Mouse (Mus musculus) G1E (cell line): Measurements from ENCODE around the gene Ehbp1. TPM values are rescaled to one million over a fixed set of nuclear protein-coding genes. Genes with fewer than 3 reads are reported as not detected.

Source experiments
- ATAC-seq: 2 replicates; pipeline ENCODE4 v1.8.0; 2016; ENCODE audit warnings: mild to moderate bottlenecking; ENCODE audit not compliant: insufficient number of reproducible peaks, poor library complexity, low FRiP score, severe bottlenecking; ENCODE audit errors: extremely low read depth
- DNase-seq: peaks from one replicate; pipeline ENCODE4 v3.0.0; 2012; ENCODE audit warnings: low spot score
- H3K27me3 ChIP-seq: 2 replicates; pipeline ENCODE4 v1.6.1; 2012; ENCODE audit warnings: mild to moderate bottlenecking, low read length, inconsistent platforms; ENCODE audit not compliant: insufficient read depth
- H3K36me3 ChIP-seq: replicated peaks from 2 replicates; pipeline ENCODE3; 2012; ENCODE audit warnings: mild to moderate bottlenecking, inconsistent platforms
- H3K4me1 ChIP-seq: 2 replicates; pipeline ENCODE4 v1.6.1; 2012; ENCODE audit warnings: low read depth, low read length, inconsistent platforms, mixed read lengths; ENCODE audit not compliant: insufficient read depth
- H3K4me3 ChIP-seq: 2 replicates; pipeline ENCODE4 v1.5.1; 2012; ENCODE audit warnings: low read depth, mild to moderate bottlenecking, inconsistent platforms, low read length, moderate library complexity, mixed read lengths
- H3K9me3 ChIP-seq: replicated peaks from 2 replicates; pipeline ENCODE4 v1.6.1; 2012; ENCODE audit warnings: inconsistent platforms
- CTCF ChIP-seq: IDR thresholded peaks from 2 replicates; pipeline ENCODE4 v1.5.1; 2012; ENCODE audit warnings: low read depth, low read length, inconsistent platforms, mixed read lengths
- GATA1 ChIP-seq: IDR thresholded peaks from 2 replicates; pipeline ENCODE4 v1.6.1; 2012; ENCODE audit warnings: borderline replicate concordance, low read length, inconsistent platforms, mixed read lengths
- GATA2 ChIP-seq: IDR thresholded peaks from 2 replicates; pipeline ENCODE4 v1.6.1; 2012; ENCODE audit warnings: low read depth, low read length, inconsistent platforms, borderline replicate concordance
- POLR2AphosphoS5 ChIP-seq: IDR thresholded peaks from 2 replicates; pipeline ENCODE4 v1.6.1; 2012; ENCODE audit warnings: low read depth, low read length, inconsistent platforms; ENCODE audit not compliant: insufficient replicate concordance
- TAL1 ChIP-seq: conservative IDR thresholded peaks from 2 replicates; pipeline ENCODE4 v1.6.1; 2012; ENCODE audit warnings: low read depth, low read length, inconsistent platforms, mixed read lengths
- polyA plus RNA-seq: library from polyadenylated mRNA; stranded (reverse); fragments of >175 nt; gene quantifications from 2 replicates; pipeline ENCODE4 v1.2.3, GENCODE M21; 2012
- total RNA-seq, 2 experiments: library from RNA; stranded (forward) in 1 of 2; stranded (reverse) in 1 of 2; fragments of 200-1000 nt in 1 of 2; fragments of >200 nt in 1 of 2; fragmentation: Nextera tagmentation in 1 of 2; gene quantifications; 2 replicates each; pipeline ENCODE4 v1.2.3; 2014 to 2017

The Ehbp1 gene
- total and polyA plus RNA-seq, 3 experiments, result 0.30 to 13.5 (median 3.8) TPM

GRCm38 (mm10) chr11:22057538-22057937, 284.6 kb downstream of the Ehbp1 start:
- ATAC-seq (no peak), DNase-seq (no peak)
- no peak overlapping the region for H3K4me3 ChIP-seq
- no peaks in the 10 kb centered on the region for H3K9me3 ChIP-seq
- no peak for TF ChIP-seq POLR2AphosphoS5
- TF ChIP-seq GATA2, result no peak
- no peak for TF ChIP-seq GATA1
- no peak for TF ChIP-seq TAL1
- TF ChIP-seq CTCF, result no peak
- H3K36me3 ChIP-seq, result no peaks in the 10 kb centered on the region
- peaks cover 3% of the 10 kb centered on the region; the same call in 1 of the 2 replicates for H3K27me3 ChIP-seq
- H3K4me1 ChIP-seq, result peaks cover 7% of the 10 kb centered on the region; the same call in 1 of the 2 replicates

DNA sequence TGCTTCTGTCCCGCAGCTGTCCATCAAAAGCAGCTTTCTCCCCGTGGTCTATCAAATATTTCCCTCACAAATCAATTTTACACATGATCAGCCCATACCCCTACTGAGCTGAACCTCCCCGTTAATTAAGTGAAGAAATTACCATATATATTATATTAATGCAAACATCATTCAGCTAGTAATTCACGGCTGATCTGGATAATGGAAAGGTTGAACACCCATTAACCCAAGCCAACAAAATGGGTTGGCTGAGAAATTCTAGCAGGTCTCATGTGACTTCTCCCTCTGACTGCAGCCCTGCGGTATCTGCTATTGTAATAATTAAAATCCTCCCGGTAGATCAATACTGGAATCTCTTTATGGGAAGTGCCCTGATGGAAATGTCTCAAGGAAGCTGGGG, 286.2 kb downstream of the Ehbp1 start:
- peaks cover 5% of the 10 kb centered on the region for H3K27me3 ChIP-seq
- H3K36me3 ChIP-seq, result no peaks in the 10 kb centered on the region
- no peak for DNase-seq
- H3K4me3 ChIP-seq, result no peak overlapping the region
- ATAC-seq, result no peak
- peaks cover 7% of the 10 kb centered on the region; the same call in 1 of the 2 replicates for H3K4me1 ChIP-seq
- TF ChIP-seq TAL1 (no peak), GATA1 (no peak), CTCF (no peak), POLR2AphosphoS5 (no peak), GATA2 (no peak)
- no peaks in the 10 kb centered on the region for H3K9me3 ChIP-seq

- ATAC-seq, result peak; percentile 94
- no peaks in the 10 kb centered on the region for H3K36me3 ChIP-seq
- no peak overlapping the region for H3K4me3 ChIP-seq
- no peaks in the 10 kb centered on the region for H3K9me3 ChIP-seq
- H3K27me3 ChIP-seq, result peaks cover 9% of the 10 kb centered on the region
- H3K4me1 ChIP-seq, result peaks cover 7% of the 10 kb centered on the region; the same call in 1 of the 2 replicates
- TF ChIP-seq TAL1, result peak; percentile 51; the same call in 1 of the 2 replicates
- no peak for TF ChIP-seq POLR2AphosphoS5
- no peak for DNase-seq
Observed at GRCm38 (mm10) chr11:22053034-22053668, 288.9 kb downstream of the Ehbp1 start.

GRCm38 (mm10) chr11:22050864-22051263, 291.2 kb downstream of the Ehbp1 start:
- Histone ChIP-seq H3K4me1 (peaks cover 7% of the 10 kb centered on the region; the same call in 1 of the 2 replicates), H3K4me3 (no peak overlapping the region), H3K9me3 (no peaks in the 10 kb centered on the region), H3K27me3 (peaks cover 9% of the 10 kb centered on the region), H3K36me3 (no peaks in the 10 kb centered on the region)
- ATAC-seq, result no peak
- TF ChIP-seq TAL1 (no peak), GATA1 (no peak), GATA2 (no peak), POLR2AphosphoS5 (no peak), CTCF (no peak)
- no peak for DNase-seq

GRCm38 (mm10) chr11:22039854-22040426, 302.2 kb downstream of the Ehbp1 start:
- DNase-seq (no peak), ATAC-seq (no peak)

DNA sequence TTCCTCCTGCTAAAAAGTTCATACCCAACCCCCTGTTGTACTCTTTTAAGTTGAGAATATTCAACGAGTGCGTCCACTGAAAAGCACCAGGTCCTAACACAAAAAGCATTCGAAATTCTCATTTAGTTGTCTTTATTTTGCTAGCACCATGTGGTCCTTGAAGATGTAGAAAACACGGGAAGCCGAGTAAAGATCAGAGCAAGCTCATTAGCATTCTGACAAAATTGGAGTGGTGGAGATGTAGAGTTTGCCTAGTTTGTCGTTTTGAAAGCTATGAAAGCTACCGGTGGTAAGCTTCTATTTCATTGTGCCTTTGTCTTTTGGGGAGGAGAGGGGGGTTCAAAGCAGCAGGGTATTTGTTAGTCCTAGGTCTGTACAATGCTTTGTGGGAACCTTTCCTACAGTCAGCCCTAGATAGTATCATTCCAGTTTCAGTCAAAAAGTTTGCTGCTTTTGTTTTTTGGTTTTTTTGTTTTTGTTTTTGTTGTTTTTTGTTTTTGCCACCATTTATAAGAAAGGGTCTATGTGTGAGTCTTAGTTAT, 307.5 kb downstream of the Ehbp1 start:
- no peak for ATAC-seq
- TF ChIP-seq GATA1 (no peak), POLR2AphosphoS5 (no peak), CTCF (no peak), GATA2 (no peak), TAL1 (no peak)
- H3K4me1 ChIP-seq, result no peaks in the 10 kb centered on the region

More at GRCm38 (mm10) chr11:22039854-22040426, 302.2 kb downstream of the Ehbp1 start:
- Histone ChIP-seq H3K4me3 (no peak overlapping the region), H3K27me3 (peaks cover 7% of the 10 kb centered on the region), H3K36me3 (no peaks in the 10 kb centered on the region), H3K9me3 (no peaks in the 10 kb centered on the region), H3K4me1 (no peaks in the 10 kb centered on the region)
- TF ChIP-seq POLR2AphosphoS5, result no peak
- no peak for TF ChIP-seq TAL1
- TF ChIP-seq GATA1, result no peak
- TF ChIP-seq CTCF, result no peak
- no peak for TF ChIP-seq GATA2

More for the DNA sequence above, 307.5 kb downstream of the Ehbp1 start:
- Histone ChIP-seq H3K36me3 (no peaks in the 10 kb centered on the region), H3K4me3 (no peak overlapping the region), H3K9me3 (no peaks in the 10 kb centered on the region), H3K27me3 (peaks cover 3% of the 10 kb centered on the region; the same call in 1 of the 2 replicates)
- DNase-seq, result no peak
